Mouse (Mus musculus) lung, embryonic 15.5 days (tissue): ENCODE data around the gene Dhcr7. TPM values are rescaled to one million over a fixed set of nuclear protein-coding genes. Genes with fewer than 3 reads are reported as not detected.

Experiments
- ATAC-seq: fragments of 200-750 bp; cut with Nextera tagmentation; 2 replicates; pipeline ENCODE4 v1.8.0; 2017; ENCODE audit warnings: moderate number of reproducible peaks, borderline replicate concordance; ENCODE audit not compliant: low FRiP score, low TSS enrichment; ENCODE audit errors: extremely low read depth
- H3K27ac ChIP-seq: fragments of 300-500 bp; sonication (generic); 2 replicates; pipeline ENCODE4 v1.5.1; 2015; ENCODE audit warnings: moderate library complexity, mild to moderate bottlenecking, inconsistent platforms
- H3K27me3 ChIP-seq: fragments of 300-500 bp; sonication (generic); 2 replicates; pipeline ENCODE4 v1.6.1; 2015; ENCODE audit warnings: inconsistent platforms
- H3K36me3 ChIP-seq: fragments of 300-500 bp; sonication (generic); 2 replicates; pipeline ENCODE4 v1.6.1; 2015; ENCODE audit warnings: inconsistent platforms
- H3K4me1 ChIP-seq: fragments of 300-500 bp; sonication (generic); 2 replicates; pipeline ENCODE4 v1.6.1; 2015; ENCODE audit warnings: inconsistent platforms
- H3K4me2 ChIP-seq: fragments of 300-500 bp; sonication (generic); 2 replicates; pipeline ENCODE4 v1.6.1; 2015; ENCODE audit warnings: inconsistent platforms, mild to moderate bottlenecking, moderate library complexity
- H3K4me3 ChIP-seq: fragments of 300-500 bp; sonication (generic); 2 replicates; pipeline ENCODE4 v1.5.1; 2015; ENCODE audit warnings: mild to moderate bottlenecking, inconsistent platforms
- H3K9ac ChIP-seq: fragments of 300-500 bp; sonication (generic); 2 replicates; pipeline ENCODE4 v1.6.1; 2015; ENCODE audit warnings: inconsistent platforms
- H3K9me3 ChIP-seq: fragments of 300-500 bp; sonication (generic); 2 replicates; pipeline ENCODE4 v1.6.1; 2016; ENCODE audit warnings: inconsistent platforms
- WGBS: fragments of 180-500 bp; shearing (Covaris S2); methylation state at CpG from one replicate; pipeline ENCODE4 v1.1.7; 2015; 5-methylcytosine and 5-hydroxymethylcytosine counted together
- polyA plus RNA-seq: library from polyadenylated mRNA; unstranded; fragments of >200 nt; fragmentation: Nextera tagmentation; extraction: Ambion mirVana; gene quantifications from 2 replicates; pipeline ENCODE4 v1.2.1, GENCODE M21; 2015

The Dhcr7 gene
- polyA plus RNA-seq, 1 experiment from 2014 or later, result 30.4 TPM

DNA sequence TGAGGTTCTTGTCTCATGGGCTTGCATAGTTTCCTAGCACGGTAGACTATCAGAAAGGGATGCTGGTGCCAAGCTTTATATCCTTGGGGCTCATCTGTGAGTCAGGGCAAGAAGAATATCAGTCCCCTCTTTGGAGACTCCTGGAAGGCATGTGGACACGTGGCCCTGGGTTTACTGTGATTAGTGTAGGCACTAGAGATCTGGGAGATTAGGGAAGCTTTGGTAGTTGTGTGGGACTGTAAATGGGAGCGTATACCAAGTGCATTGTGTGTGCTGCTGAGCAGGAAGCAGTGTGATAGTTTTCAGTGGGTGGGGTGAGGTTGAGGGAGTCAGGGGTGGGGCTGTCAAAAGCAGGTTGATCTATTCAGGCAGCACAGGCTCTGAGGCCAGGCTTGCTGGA is 12.0 kb downstream of the Dhcr7 start:
- no peaks in the 10 kb centered on the region for H3K27me3 ChIP-seq
- H3K9ac ChIP-seq, result no peak overlapping the region
- no peaks in the 10 kb centered on the region for H3K9me3 ChIP-seq
- H3K4me1 ChIP-seq, result peaks cover 15% of the 10 kb centered on the region
- ATAC-seq, result no peak
- no peak overlapping the region for H3K4me2 ChIP-seq
- H3K36me3 ChIP-seq, result peaks cover 15% of the 10 kb centered on the region; the same call in 1 of the 2 replicates
- H3K27ac ChIP-seq, result no peak overlapping the region
- no peak overlapping the region for H3K4me3 ChIP-seq
- WGBS, result 52% methylated on average over 3 of the region's 3 CpGs

DNA sequence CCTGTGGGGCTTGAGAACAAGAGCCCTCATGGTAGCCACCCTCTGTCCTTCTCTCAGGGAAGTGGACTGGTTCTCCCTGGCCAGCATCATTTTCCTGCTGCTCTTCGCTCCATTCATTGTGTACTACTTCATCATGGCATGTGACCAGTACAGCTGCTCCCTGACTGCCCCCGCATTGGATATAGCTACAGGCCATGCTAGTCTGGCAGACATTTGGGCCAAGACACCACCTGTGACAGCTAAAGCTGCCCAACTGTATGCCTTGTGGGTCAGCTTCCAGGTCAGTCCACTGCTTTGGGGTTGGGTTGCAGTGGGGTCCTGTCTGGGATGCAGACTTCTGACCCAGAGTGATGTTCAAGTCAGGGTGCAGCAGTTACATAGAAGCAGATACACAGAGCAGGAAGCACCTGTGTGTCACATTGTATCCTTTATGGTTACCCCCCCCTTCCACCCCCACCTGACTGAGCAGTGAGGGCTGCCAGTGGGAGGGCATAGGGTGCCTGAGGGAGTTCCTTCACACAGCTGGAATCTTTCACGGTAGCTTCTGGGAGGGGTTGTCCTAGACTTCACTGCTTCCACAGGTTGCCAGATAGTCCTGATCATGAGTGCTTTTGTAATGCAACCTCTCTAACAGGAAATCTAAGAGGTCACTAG is 14.9 kb downstream of the Dhcr7 start:
- 83% methylated on average over 3 of the region's 3 CpGs for WGBS
- Histone ChIP-seq H3K4me1 (no peaks in the 10 kb centered on the region), H3K36me3 (peaks cover 36% of the 10 kb centered on the region), H3K27me3 (no peaks in the 10 kb centered on the region), H3K27ac (no peak overlapping the region), H3K4me2 (no peak overlapping the region), H3K9ac (no peak overlapping the region), H3K4me3 (no peak overlapping the region), H3K9me3 (no peaks in the 10 kb centered on the region)
- no peak for ATAC-seq

DNA sequence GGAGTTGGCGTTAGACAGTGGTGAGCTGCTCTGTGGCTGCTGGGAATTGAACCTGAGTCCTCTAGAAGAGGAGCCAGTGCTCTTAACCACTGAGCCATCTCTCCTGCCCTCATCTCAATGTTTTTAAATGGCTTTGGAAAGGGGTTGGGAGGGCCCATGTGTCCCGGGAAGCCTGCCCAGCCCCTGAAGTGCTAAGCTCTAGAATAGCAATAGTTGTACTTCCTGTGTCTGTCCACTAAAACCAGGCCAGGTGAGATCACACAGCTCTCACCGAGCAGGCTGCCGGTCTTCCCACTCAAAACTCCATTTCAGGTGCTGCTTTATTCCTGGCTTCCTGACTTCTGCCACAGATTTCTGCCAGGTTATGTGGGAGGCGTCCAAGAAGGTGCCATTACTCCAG is 17.2 kb downstream of the Dhcr7 start:
- H3K9ac ChIP-seq, result no peak overlapping the region
- no peak for ATAC-seq
- no peaks in the 10 kb centered on the region for H3K27me3 ChIP-seq
- no peak overlapping the region for H3K4me3 ChIP-seq
- WGBS, result 86% methylated on average over 5 of the region's 5 CpGs
- no peak overlapping the region for H3K27ac ChIP-seq
- H3K4me1 ChIP-seq, result no peaks in the 10 kb centered on the region
- H3K4me2 ChIP-seq, result no peak overlapping the region
- H3K9me3 ChIP-seq, result no peaks in the 10 kb centered on the region
- H3K36me3 ChIP-seq, result peaks cover 57% of the 10 kb centered on the region

DNA sequence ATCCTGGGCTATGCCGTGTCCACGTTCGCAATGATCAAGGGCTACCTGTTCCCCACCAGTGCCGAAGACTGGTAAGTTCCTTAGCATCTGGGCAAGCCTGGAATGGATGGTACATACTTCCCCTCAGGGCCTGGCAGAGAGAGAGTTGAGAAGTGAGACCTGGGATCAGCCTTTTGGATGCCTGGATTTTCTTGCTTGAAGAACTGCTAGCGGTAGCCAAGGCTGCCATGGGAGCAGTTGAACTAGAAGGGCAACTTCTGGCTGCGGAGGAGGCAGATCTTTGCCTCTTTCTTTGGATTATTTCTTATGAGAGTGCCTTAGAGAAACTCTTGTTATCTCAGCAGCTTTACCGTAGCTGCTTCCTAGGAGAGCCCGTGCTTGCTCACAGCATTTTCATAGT is 18.4 kb downstream of the Dhcr7 start:
- Histone ChIP-seq H3K36me3 (peaks cover 69% of the 10 kb centered on the region), H3K9ac (no peak overlapping the region), H3K27me3 (no peaks in the 10 kb centered on the region), H3K9me3 (no peaks in the 10 kb centered on the region), H3K4me2 (no peak overlapping the region), H3K4me1 (no peaks in the 10 kb centered on the region), H3K27ac (no peak overlapping the region), H3K4me3 (no peak overlapping the region)
- WGBS, result 93% methylated on average over 8 of the region's 8 CpGs
- no peak for ATAC-seq

DNA sequence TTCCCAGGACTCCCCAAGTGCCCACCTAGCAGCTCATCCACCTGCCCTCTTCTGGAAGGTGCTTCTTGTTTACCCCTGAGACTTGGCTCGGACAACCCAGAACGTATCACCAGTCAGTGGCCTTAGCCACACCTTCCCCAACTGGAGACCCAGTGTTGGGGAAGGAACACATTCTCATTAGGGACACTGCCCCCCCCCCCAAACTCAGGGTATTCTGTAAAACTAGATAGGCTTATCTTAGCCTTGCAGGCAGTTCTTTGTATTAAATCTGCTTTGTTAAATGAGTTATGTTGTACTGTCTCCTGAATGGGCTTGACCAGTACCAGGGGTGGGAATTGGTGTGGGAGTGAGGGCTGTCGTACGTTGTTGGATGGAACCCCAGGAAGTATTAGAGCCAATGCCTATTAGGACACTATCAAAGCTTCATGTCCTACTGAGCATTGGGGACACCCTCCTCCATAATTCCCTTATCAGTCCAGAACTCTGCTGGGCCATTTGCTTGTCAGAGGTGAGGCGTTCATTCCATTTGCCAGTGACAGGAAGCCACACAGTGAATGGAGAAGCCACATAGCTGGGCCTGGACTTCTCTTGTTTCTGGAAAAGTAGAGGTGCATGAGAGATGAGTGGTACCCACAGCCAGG is 25.3 kb downstream of the Dhcr7 start:
- no peaks in the 10 kb centered on the region for H3K4me1 ChIP-seq
- H3K9me3 ChIP-seq, result no peaks in the 10 kb centered on the region
- H3K27me3 ChIP-seq, result no peaks in the 10 kb centered on the region
- ATAC-seq, result no peak
- peaks cover 51% of the 10 kb centered on the region for H3K36me3 ChIP-seq
- no peak overlapping the region for H3K27ac ChIP-seq
- 90% methylated on average over 5 of the region's 5 CpGs for WGBS
- H3K4me3 ChIP-seq, result no peak overlapping the region
- H3K9ac ChIP-seq, result no peak overlapping the region
- H3K4me2 ChIP-seq, result no peak overlapping the region

DNA sequence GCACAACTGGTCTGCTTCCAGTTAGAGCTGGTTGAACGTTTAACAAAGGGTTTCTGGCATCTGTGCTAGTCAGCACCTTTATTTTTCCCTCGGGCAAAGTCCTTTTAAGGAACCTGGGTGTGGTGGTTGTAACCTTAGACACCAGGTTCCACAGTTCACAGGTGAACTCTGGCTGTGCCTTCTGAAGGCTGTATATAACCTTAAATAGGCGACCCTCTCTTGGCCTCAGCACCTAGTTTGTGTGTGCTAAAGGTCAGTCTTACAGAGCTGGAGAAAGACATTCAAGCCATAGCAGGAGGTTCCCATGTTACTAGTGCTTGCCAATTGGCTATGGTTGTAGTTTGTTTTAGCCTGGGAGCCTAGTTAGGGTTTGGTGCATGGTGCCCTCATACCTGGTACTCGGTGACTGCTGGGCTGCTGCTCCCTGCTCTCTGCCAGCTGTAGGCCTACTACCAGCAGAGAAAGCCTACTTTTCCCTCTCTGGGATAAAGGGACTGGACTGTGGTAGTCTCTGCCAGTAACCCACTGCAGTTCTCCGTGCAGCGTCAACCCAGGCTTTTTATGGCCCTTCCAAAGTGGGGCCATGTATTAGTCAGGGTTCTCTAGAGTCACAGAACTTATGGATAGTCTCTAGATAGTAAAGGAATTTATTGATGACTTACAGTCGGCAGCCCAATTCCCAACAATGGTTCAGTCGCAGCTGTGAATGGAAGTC is 26.0 kb downstream of the Dhcr7 start:
- WGBS, result 96% methylated on average over 7 of the region's 8 CpGs
- no peak for ATAC-seq

DNA sequence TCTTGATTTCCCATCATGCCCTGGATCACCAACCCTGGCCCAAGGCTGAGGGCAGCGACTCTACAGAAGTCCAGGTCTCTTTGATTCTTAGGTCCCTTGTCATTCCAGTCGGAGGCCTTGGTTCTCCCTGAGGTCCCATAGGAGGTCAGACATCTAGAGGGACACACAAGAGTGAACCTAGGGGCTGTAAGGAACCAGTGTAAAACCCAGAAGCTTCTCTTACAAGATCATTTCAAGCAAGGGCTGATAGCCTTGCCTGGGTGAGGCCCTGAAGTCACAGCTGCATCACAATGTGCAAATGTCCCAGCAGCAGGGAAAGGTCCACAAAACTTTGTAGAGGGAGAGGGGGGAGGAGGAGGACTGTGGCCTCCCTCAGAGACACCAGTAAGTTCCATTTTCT is 43.6 kb downstream of the Dhcr7 start, which contains the start of gene Gm498:
Gene Gm498, plus strand, starts transcription at position 301 of the 400 bp plus-strand sequence.
- no peak within 1 kb of the TSS for H3K9ac ChIP-seq
- H3K36me3 ChIP-seq, result no peaks in the 10 kb centered on the region
- 73% methylated on average over 2 of the region's 2 CpGs for WGBS
- no peaks in the 10 kb centered on the region for H3K4me1 ChIP-seq
- H3K4me2 ChIP-seq, result no peak within 1 kb of the TSS
- H3K9me3 ChIP-seq, result no peaks in the 10 kb centered on the region
- H3K4me3 ChIP-seq, result no peak within 1 kb of the TSS
- ATAC-seq, result no peak
- H3K27ac ChIP-seq, result no peak within 1 kb of the TSS
- no peaks in the 10 kb centered on the region for H3K27me3 ChIP-seq

More for the DNA sequence above, 26.0 kb downstream of the Dhcr7 start:
- Histone ChIP-seq H3K4me2 (no peak overlapping the region), H3K9ac (no peak overlapping the region), H3K4me1 (no peaks in the 10 kb centered on the region), H3K9me3 (no peaks in the 10 kb centered on the region), H3K4me3 (no peak overlapping the region), H3K27ac (no peak overlapping the region), H3K27me3 (no peaks in the 10 kb centered on the region), H3K36me3 (peaks cover 44% of the 10 kb centered on the region)

DNA sequence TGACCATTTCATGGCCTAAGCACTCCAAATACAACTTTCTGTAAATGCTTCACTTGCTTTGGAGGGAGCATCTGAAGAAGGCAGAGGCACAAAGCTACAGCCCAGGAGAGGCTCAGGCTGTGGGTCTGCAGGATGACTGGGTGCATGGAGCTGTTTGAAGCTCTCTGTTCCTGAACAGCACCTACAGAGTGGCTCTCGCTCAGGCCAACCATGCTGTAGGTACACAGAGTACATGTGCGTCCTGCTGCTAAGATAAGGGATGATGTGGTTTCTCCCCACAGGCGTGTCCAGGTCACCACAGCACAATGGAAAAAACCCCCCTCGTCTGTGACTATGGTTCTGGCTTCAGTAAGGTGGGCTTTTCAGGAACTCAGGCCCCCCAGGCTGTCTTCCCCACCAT is 45.9 kb downstream of the Dhcr7 start:
- Histone ChIP-seq H3K9me3 (no peaks in the 10 kb centered on the region), H3K27ac (no peak overlapping the region), H3K4me3 (no peak overlapping the region), H3K9ac (no peak overlapping the region), H3K4me1 (no peaks in the 10 kb centered on the region), H3K36me3 (no peaks in the 10 kb centered on the region), H3K27me3 (no peaks in the 10 kb centered on the region), H3K4me2 (no peak overlapping the region)
- WGBS, result 72% methylated on average over 4 of the region's 4 CpGs
- ATAC-seq, result no peak

DNA sequence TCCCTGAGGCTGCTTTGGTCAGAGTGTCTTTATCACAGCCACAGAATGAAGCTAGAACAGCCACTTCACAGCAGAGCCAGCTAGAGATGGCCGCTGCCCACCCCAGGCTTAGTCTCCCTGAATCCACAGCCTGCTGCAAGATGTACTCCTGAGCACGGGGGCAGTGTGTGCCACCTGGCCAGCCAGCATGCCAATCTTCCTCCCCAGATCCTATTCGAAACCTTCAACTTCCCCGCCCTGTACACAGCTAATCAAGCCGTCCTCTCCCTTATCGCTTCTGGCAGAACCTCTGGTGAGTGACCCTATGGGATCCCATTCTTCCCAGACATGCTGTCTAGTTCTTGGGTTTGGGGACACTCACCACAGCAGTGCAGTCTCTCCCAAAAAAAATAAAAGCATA is 60.8 kb downstream of the Dhcr7 start:
- H3K27me3 ChIP-seq, result no peaks in the 10 kb centered on the region
- H3K4me1 ChIP-seq, result no peaks in the 10 kb centered on the region
- no peaks in the 10 kb centered on the region for H3K36me3 ChIP-seq
- no peak overlapping the region for H3K27ac ChIP-seq
- 78% methylated on average over 6 of the region's 6 CpGs for WGBS
- ATAC-seq, result no peak
- H3K4me3 ChIP-seq, result no peak overlapping the region
- no peaks in the 10 kb centered on the region for H3K9me3 ChIP-seq
- H3K4me2 ChIP-seq, result no peak overlapping the region
- no peak overlapping the region for H3K9ac ChIP-seq

DNA sequence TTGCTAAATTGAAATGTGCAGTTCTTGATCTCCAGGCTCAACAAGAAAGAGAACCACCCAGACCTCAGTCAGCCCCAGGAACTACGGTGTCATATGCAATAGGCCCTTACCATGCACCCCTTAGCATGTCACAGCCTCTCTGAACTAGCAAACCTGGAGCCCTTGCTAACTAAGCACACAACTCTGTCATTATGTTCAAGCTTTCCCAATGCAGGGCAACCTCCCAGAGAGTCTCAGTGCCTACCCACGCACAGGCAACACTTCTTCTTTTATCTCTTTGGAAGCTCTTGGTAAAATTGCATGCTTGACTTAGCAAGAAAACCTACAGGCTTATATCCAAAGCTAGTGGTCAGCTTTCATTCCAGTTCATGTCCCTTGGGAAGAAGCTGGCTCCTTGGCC is 68.2 kb downstream of the Dhcr7 start:
- H3K4me1 ChIP-seq, result no peaks in the 10 kb centered on the region
- no peaks in the 10 kb centered on the region for H3K27me3 ChIP-seq
- H3K9ac ChIP-seq, result no peak overlapping the region
- H3K9me3 ChIP-seq, result no peaks in the 10 kb centered on the region
- H3K36me3 ChIP-seq, result no peaks in the 10 kb centered on the region
- no peak for ATAC-seq
- H3K4me3 ChIP-seq, result no peak overlapping the region
- no peak overlapping the region for H3K4me2 ChIP-seq
- H3K27ac ChIP-seq, result no peak overlapping the region
- WGBS, result 82% methylated on average over 2 of the region's 2 CpGs

DNA sequence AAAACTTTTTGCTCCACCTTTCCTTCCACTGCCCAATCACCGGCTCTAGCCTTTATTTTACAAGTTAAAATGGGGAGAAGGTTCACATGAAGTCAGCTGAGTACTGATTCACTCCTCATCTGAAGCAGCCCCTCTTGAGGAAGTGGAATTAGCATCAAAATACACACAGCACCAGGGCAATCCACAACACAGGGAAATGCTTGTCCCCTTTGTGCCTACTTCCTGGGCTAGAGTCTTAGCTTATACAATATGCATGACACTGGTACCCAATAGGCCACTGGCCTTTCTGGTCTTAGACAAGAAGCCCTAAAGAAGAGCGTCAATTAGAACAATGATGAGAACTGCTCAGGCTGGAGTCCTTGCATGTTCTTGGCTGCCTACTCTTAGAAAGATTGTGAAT is 69.4 kb downstream of the Dhcr7 start:
- Histone ChIP-seq H3K4me3 (no peak overlapping the region), H3K4me2 (no peak overlapping the region), H3K4me1 (no peaks in the 10 kb centered on the region), H3K27me3 (no peaks in the 10 kb centered on the region), H3K36me3 (no peaks in the 10 kb centered on the region), H3K9ac (no peak overlapping the region), H3K9me3 (no peaks in the 10 kb centered on the region), H3K27ac (no peak overlapping the region)
- no peak for ATAC-seq
- WGBS, result 69% methylated on average over 2 of the region's 2 CpGs
